Mouse (Mus musculus) testis, postnatal 10 days (tissue): ENCODE data around the gene Son.

Experiments used
- DNase-seq: peaks from one replicate; pipeline ENCODE4 v3.0.0; 2021; ENCODE audit warnings: low spot score

The Son gene

DNA sequence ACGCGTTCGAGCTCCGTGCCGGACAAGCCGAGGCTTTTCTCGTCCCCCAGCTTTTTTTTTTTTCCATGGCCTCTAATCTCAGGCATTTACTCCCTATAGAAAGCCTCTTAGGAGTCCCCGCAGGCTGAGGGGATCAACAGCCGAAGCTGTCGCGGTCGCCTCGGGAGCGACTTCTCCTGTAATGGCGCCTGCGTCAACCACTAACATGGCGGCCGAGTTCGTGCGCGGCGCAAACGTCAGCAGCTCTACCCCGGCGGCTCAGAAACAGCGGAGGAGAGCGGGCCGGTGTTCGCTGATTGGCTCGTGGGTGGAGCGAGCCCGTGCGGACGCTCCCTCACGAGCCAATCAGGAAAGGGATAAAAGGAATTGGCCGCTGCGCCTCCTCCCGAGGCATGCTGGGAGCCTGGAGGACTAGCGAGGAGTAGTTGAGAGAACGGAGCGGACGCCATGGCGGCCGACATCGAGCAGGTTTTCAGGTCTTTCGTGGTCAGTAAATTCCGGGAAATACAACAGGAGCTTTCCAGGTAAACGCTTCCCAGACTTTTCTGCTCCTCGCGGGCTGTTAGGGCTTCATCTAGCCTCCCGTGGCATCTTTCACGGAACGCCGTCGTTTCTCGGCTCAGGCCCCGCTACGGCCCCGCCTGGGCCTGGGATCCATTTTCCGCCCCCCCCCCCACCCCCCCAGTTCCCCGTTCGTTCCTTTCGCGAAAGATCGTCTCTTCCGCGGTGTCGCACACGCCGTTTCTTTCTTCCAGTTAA lies at the start of gene Son:
Gene Son, plus strand, starts transcription at position 46 of the 759 bp plus-strand sequence.
- DNase-seq = peak; percentile 93

DNA sequence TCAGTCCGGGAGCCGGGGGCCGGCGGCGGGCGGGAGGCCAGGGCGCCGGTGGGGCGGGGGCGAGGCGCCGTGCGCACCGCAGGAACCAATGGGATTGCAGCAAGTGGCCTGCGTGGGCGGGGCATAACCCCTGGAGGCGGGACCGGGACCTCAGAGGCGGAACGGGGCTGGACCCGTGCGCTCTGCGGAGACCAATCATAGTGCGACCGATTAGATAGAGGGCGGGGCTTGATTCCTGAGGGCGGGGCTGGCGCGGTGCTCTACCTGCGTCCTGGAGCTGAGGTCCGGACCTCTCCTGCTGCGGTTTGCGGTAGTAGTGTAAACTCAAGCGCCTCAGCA lies 49.7 kb upstream of the Son start, which contains the start of gene Tmem50b:
Gene Tmem50b, minus strand, starts transcription at position 129 of the 339 bp plus-strand sequence.
- DNase-seq = peak; percentile 100

DNA sequence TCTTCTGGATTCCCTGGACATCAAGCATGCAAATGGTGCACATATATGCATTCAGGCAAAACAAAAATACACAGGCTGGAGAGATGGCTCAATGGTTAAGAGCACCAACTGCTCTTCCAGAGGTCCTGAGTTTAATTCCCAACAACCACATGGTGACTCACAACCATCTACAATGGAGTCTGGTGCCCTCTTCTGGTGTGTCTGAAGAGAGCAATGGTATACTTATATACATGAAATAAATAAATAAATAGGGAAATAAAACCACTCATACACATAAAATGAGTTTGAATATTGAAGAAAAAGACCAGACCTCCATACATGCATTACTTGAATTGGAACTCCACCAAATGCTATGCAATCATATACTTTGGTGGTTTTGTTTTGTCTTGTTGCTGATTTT lies 48.1 kb upstream of the Son start:
- no peak for DNase-seq

DNA sequence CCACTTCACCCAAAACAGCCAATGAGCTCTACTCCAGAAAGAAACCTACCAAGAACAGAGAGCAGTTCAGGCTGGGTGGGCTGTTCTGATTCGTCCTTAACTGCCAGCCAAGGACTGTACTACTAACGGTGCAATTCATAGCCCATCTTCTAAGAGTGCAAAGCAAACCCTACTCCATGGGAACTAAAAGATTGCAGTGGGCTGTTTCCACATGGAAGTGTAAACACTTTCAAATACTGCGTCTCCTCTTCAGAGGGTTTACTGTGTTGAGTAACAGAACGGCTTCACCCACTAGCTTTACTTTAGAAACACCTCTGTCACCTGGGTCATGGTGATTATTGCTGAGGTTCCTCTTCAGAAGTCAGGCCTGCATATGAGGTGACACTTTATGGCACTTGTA lies 46.2 kb upstream of the Son start:
- no peak for DNase-seq

DNA sequence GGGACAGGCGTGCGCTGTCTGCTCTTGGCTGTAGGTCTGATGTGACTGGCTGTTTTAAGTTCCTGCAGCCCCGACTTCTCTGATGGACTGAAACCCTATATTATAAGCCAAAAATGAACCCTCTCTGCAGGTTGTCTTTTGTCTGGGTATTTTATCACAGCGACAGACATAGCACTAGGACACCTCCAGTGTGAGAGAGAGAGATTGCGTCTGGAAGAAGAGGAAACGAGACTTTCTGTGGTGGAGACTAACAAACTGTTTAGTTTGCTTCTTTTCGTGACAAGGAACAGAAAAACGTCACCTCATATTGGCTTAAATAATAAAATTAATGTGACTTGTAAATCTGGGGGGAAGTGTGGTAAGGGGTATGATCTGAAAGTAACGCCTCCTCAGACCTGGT lies 45.6 kb upstream of the Son start:
- DNase-seq = no peak

DNA sequence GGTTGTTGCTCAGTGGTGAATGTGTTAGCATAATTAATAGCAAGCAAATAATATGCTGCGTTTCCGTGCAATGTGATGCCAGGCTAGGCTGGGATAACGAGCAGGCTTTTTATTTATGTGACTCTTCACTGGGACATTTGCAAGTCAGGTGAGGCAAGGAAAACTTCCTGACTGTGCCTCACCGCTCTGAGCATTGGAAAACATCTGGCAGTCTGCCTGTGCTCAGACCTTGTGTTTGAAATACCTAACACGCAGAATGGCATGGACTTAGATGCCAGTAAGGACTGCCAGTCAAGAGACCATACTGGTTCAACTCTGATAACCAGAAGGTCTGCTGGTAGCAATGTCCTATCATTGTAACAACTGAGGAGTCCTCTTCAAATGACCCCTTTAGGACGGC lies 42.1 kb upstream of the Son start:
- DNase-seq = no peak

DNA sequence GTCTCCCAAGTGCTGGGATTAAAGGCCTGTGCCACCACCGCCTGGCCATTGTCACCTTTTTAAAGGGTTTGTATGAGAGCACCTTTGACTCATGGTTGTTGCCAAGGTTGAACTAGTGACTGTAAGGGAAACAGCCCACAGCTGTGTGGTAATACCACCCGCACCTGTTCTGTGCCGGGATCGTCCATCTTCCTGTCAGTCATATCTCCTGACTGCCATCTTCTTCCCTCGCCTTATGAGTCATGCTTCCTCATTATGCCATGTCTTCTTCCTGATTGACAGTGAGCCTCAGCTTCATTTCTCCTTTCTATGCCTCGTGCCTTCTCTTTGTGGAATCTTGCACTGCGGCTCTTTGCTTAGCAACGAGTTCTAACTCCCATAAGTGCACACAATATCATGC lies 40.3 kb upstream of the Son start:
- no peak for DNase-seq

DNA sequence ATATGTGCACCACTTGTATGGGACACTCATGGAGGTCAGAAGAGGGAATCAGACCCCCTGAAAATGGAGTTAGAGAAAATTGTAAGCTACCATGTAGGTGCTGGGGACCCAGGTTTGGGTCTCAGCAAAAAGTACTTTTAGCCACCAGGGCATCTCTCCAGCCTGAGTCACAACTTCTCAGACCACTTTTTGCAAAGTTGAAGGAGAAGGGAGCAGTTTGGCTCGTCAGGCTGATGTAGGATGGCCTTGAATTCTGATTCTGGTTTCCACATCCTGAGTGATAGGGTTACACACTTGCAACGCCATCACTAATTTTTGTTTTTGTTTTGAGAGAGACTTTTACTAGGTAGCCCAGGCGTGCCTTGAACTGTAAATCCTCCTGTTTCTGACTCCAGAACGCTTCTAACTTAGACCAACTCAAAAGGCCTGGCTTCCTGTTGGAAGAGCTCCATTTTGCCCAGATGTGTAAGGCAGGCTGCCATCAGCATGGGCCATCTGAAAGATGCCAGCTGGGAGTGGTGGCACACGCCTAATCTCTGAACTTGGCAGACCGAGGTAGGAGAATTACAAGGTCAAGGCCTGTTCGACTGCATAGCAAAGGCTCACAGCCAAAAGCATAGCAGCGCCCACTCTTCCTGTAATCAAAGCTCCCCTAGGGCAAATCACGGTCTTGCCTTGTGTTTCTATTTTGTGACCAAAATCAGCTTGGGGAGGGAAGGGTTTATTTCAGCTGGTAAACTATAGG lies 37.6 kb upstream of the Son start:
- peak; percentile 61 for DNase-seq

DNA sequence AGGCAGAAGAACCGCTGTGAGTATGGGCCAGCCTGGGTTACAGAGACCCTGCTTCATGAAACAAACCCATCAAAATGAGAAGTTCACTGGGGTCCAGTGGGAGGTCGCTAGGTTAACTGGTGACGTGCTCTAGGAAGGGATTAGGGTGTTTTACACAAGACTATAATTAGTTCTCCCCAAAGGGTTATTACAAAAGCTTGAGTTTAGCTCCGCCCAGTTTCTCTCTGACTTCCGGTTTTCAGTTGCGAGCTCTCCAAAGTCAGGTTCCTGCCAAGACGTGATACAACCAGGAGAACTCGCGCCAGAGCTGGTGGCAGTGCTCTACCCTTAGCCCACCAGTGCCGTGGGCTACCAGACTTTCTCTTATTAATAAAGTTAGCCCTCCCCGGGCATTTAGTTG lies 36.1 kb upstream of the Son start:
- no peak for DNase-seq

DNA sequence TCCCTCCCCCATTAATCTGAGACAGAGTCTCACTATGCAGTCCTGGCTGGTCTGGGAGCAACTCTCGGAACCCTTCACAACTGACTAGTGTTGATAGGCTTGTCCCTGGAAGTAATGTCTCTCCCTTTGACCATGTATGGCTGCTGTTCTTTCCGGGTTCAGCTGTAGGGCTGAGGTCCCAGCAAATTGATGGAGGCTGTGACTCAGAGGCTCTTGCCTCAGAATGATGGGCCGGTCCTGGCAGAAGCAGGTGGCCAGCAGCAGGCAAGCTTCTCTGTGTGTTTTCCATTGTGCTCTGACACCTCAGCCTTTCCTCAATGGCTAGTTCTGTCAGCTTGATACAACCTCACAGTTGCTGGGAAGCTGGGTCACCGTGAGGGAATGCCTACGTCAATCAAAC lies 34.8 kb upstream of the Son start:
- DNase-seq = no peak

DNA sequence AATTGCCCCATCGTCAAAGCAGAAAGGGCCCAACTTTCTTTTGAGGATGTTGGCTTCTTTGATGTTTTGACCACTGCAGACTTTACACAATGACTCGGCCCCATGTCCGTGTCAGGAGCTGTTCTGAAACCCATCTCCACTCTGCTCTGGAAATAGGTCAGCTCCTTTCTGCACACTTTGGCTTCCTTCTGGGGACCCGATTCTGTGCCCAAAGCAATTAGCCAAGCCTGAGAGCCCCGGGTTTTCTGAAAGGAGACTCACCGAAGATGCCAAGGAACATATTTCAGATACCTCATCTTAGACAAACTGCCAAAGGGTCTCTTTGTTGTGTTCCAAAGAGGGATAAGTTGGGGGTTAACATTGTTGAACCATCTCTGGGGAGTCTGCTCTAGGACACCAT lies 32.8 kb upstream of the Son start:
- no peak for DNase-seq

DNA sequence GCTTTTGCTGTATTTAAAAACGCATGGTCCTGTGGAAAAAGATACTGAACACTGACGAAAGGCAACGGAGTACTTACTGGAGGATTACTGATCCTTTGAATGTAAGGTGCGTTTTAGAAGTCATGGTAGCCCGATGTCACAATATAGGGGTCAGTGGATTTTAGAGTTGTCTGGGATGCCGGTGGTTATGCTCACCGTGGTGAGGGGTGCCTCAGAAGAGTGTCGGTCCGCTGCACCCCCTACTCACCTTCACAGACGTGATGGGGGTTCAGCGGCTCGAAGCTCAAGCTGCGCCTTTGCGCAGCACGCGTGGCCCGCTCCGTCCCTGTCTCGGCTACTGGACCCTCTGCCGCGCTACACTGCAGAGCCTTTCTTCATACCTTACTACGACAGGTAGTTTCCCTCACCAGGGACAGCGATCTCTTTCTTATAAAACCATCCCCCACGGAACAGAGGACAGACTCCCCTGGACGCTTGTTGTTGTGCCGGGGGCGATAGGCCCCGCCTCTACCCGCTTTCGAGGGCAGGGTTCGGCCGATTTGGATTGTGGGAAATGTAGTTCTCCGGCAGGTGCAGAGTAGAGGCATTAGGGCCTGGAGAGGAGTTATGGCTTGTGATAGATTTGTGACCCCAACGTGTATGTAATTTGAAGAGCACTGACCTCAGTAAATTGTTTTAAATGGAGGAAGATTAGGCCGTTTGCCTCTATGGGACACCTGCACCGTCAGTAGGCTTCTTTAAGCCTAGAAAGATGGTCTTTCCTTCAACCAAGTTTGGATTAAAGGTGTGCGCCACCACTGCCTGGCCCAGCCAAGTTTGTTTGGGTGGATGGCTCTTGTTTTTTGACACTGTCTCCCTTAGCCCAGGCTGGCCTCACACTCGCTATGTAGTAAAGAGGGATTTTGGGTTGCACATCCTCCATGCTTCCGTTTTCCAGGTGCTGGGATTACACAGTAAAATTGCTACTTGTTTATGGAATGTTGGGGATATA lies 28.5 kb upstream of the Son start, which contains the start of gene Dnajc28:
Gene Dnajc28, minus strand, starts transcription at position 516 of the 991 bp plus-strand sequence.
- DNase-seq = peak; percentile 82

DNA sequence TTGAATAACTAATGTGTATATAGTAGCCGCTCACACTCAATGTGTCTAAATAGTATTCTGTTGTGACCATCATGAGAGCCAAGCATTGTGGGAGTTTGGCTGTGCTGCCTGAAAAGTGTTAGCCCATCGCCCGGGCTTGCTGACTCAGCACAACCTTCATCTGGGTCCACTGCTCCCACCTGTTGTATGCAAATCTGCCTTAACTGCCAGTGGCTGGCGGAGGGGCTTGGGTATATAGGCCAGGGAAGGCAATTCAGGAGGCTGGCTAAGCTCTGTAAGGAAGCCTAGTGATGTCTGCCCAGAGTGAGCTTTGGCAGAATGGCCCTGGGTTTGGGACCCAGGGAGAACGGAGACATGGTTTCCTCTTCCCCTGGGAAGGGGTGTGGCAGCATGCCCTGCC lies 27.1 kb upstream of the Son start:
- DNase-seq = no peak

DNA sequence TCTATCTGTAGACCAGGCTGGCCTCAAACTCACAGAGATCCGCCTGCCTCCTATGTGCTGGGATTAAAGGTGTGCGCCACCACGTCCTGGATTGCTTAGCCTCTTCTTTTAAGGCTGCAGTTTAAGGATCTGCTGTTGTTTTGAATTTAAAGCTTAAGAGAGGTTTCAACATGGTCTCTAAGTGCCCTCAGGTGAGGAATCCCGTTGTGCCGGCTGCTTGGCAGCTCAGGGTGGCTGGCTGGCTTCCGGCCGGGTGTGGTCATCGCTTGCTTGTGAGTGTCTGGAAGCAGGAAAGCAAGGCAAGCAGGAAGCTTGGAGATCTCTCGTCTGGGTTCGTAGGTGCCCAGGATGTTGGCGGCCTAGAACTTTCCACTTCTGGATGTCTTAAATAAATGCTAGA lies 26.3 kb upstream of the Son start:
- no peak for DNase-seq

DNA sequence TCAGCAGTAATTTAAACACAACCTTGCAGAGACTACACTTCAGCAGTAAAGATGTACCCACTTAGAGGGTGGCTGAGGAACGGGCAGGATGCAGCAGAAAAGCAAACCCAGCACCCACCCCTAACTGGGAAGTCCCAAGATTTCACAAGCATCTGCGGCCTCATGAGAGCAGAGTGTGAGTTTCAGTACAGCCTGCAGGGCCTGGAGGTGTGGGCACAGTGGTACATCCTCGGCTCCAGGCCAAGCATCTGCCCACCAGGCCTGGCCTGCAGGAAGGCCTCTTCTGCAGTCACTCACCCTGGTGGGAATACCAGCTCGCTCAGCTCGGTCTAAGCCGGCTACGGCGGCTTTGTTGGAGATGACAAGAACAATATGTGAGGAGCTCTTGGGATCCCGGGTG lies 24.2 kb upstream of the Son start:
- DNase-seq = no peak

DNA sequence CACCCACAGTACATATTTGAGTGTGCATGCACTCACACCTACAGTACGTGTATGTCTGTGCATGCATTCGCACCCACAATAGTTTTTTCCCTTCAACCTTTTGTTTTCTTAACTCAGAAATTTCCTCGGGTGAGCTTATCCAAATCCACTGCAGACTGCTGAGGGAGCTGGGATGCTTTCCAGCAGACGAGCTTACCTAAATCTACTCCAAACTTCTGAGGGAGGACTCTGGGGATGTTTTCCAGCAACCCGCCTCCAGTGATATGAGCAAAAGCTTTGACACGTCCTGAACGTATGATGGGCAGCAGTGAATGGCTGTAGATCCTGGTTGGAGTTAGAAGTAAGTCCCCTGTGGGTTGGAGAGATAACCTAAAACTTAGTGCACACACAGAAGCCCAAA lies 19.5 kb upstream of the Son start:
- no peak for DNase-seq

DNA sequence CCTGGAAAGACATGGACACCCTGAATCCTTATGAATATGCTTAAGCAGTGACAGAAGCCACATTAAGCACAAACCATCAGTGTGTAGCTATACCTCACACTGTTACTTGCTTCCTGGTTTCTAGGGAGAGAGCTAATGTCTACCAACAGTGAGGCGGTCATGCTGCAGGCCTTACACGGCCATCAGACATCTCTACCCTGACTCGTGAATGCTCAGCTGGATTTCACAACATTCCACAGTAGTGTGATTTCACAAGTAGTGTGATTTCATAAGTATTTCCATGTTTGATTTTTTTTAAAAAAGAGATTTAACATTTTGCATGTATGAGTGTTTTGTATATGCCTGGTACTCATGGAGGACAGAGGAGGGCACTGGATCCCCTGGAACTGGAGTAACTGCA lies 18.6 kb upstream of the Son start:
- DNase-seq = no peak

DNA sequence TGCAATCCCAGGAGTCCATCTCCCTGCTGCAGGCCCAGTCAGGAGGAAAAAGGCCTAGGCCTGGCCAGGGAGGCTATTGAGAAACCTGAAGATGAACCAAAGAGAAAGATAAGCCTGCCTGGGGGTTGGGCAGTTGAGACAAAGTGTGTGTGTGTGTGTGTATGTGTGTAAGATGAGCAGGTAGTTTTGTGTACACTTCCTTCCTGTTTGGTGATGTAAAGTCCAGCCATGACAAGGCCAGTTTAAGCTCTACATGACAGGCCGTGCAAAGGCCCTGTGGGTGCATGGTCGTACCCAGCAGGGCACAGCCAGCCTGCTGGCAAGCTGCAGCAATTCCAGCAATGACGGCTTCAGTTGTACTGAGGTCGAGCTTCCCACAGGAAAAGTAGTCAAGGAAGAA lies 17.6 kb upstream of the Son start:
- DNase-seq = no peak

DNA sequence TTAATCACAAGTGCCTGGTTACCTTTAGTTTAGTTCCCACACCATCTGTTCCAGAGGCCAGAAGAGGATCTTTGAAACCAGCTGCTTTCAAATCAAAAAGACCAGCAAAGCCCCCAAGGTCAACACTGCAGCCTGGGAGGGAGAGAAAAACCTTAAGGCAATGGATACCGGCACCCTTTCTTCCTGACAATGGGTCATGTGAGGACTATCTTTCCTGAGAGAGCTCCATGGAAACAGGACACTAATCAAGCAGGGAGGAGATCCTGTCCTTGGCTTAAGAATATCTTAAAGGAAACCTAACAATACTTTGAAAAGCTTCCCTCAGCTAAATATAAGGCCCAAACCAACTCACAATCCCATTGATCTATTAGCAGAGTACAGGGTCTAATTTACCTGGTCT lies 16.7 kb upstream of the Son start:
- DNase-seq = no peak

DNA sequence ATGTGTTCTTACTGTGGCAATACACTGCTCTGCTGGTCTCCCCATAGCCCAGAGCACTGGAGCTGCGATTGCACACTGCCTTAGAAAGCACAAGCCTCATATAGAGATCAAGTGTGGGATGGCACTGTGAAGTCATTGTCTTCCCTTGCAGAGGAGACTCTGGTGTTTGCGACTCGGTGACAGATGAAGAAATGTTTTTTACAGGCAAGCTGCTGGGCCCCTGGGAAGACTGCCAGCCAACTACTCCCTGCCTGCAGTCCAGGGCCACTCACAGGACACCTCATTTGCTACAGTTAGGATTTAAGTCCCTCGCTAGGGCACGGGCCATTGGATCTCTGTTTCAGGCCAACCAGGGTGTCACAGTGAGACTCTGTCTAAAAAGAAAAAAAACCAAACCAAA lies 14.9 kb upstream of the Son start:
- peak; percentile 82 for DNase-seq

DNA sequence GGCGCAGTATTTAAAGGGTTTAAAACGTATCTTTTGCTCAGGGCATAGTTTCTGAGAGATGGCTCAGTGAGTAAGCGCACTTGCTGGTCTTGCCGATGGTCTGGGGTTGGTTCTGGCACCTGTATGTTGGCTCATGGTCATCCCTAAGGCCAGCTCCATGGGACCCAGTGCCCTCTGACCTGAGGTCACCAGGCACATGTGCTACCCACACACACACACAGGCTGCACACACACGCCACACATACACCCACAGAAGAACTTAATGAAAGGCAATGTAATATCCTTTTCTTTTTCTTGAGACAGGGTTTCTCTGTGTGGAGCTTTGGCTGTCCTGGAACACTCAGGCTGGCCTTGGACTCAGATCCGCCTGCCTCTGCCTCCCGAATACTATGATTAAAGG lies 14.4 kb upstream of the Son start:
- DNase-seq = no peak

DNA sequence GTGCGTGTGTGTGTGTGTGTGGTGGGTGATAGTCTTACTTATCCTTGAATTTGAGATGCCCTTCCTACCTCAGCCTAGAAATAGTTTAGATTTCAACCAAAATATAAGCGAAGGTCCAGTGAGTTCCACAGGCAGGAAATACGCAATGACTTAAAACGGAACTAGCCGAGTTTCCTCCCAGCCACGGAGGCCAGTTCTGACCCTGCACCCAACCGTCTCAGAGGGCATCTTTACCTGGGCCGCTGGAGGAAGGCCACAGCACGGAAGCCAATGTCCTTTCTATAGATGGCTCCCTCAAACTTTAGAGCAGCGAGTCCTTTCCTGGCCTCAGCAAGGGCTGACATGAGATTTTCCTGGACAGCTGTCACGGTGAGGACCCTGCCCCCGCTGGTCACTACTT lies 13.7 kb upstream of the Son start:
- DNase-seq = no peak

DNA sequence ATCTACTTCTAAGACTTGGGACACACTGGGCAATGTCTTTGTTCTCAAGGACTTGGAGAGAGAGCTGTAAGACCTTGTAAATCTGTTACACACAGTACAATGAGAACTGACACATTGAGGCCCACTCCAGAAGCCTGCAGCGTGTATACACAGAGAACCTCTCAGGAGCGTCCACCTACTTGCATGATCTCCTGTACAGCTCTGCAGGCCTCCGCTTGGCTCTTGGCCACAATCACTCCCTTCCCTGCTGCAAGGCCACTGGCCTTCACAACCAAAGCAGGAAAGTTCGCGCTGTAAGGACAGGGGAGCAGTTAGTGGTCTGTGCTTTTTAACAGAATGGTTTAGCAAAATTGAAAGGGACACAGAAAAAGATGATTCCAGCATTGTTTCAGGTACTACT lies 8.1 kb upstream of the Son start:
- peak; percentile 84 for DNase-seq
